Mouse (Mus musculus) cerebellum, adult 2 months (tissue): ENCODE measurements around the gene Fbrsl1.

Source experiments
- CTCF ChIP-seq: fragments of 200-500 bp; IDR thresholded peaks from 2 replicates; pipeline ENCODE4 v1.5.1; 2011; ENCODE audit warnings: low read depth, mild to moderate bottlenecking, control low read depth, low read length, moderate library complexity, borderline replicate concordance; ENCODE audit not compliant: insufficient read depth
- POLR2A ChIP-seq: fragments of 200-500 bp; IDR thresholded peaks from 2 replicates; pipeline ENCODE4 v1.6.1; 2011; ENCODE audit warnings: low read length, control low read depth, borderline replicate concordance; ENCODE audit not compliant: insufficient read depth

- TF ChIP-seq CTCF (no peak), POLR2A (no peak)
These were observed 29.8 kb downstream of the Fbrsl1 start for GRCm38 (mm10) chr5:110418523-110418911.
